Mouse (Mus musculus) heart, embryonic 13.5 days (tissue): ENCODE results near the gene Snx20. TPM values are rescaled to one million over a fixed set of nuclear protein-coding genes. Genes with fewer than 3 reads are reported as not detected.
A peak's percentile ranks its signal among the peaks of the same experiment; 100 is the strongest.

Experiments used
- ATAC-seq: fragments of 200-750 bp; cut with Nextera tagmentation; 2 replicates; pipeline ENCODE4 v1.8.0; 2017; ENCODE audit warnings: moderate TSS enrichment; ENCODE audit not compliant: insufficient number of reproducible peaks, low FRiP score, low TSS enrichment; ENCODE audit errors: extremely low read depth
- H3K27ac ChIP-seq: fragments of 300-500 bp; sonication (generic); replicated peaks from 2 replicates; pipeline ENCODE4 v1.5.1; 2015; ENCODE audit warnings: moderate library complexity, mild to moderate bottlenecking, inconsistent platforms
- H3K27me3 ChIP-seq: fragments of 300-500 bp; sonication (generic); replicated peaks from 2 replicates; pipeline ENCODE4 v1.6.1; 2015; ENCODE audit warnings: mild to moderate bottlenecking, inconsistent platforms
- H3K36me3 ChIP-seq: fragments of 300-500 bp; sonication (generic); 2 replicates; pipeline ENCODE4 v1.6.1; 2015; ENCODE audit warnings: mild to moderate bottlenecking, inconsistent platforms
- H3K4me1 ChIP-seq: fragments of 300-500 bp; sonication (generic); 2 replicates; pipeline ENCODE4 v1.6.1; 2015; ENCODE audit warnings: inconsistent platforms
- H3K4me2 ChIP-seq: fragments of 300-500 bp; sonication (generic); 2 replicates; pipeline ENCODE4 v1.6.1; 2015; ENCODE audit warnings: inconsistent platforms, mild to moderate bottlenecking, moderate library complexity
- H3K4me3 ChIP-seq: fragments of 300-500 bp; sonication (generic); 2 replicates; pipeline ENCODE4 v1.5.1; 2015; ENCODE audit warnings: moderate library complexity, mild to moderate bottlenecking, inconsistent platforms
- H3K9ac ChIP-seq: fragments of 300-500 bp; sonication (generic); 2 replicates; pipeline ENCODE4 v1.6.1; 2015; ENCODE audit warnings: inconsistent platforms, mild to moderate bottlenecking, moderate library complexity
- H3K9me3 ChIP-seq: fragments of 300-500 bp; sonication (generic); 2 replicates; pipeline ENCODE4 v1.6.1; 2016; ENCODE audit warnings: inconsistent platforms
- WGBS: fragments of 180-500 bp; shearing (Covaris S2); methylation state at CpG from one replicate; pipeline ENCODE4 v1.1.7; 2015; ENCODE audit warnings: mixed read lengths; 5-methylcytosine and 5-hydroxymethylcytosine counted together
- polyA plus RNA-seq: library from polyadenylated mRNA; unstranded; fragments of >200 nt; fragmentation: Nextera tagmentation; extraction: Ambion mirVana; gene quantifications from 2 replicates; pipeline ENCODE4 v1.2.1, GENCODE M21; 2015

Snx20 gene
- 1.6 and 1.8 TPM in 2 replicates for polyA plus RNA-seq

DNA sequence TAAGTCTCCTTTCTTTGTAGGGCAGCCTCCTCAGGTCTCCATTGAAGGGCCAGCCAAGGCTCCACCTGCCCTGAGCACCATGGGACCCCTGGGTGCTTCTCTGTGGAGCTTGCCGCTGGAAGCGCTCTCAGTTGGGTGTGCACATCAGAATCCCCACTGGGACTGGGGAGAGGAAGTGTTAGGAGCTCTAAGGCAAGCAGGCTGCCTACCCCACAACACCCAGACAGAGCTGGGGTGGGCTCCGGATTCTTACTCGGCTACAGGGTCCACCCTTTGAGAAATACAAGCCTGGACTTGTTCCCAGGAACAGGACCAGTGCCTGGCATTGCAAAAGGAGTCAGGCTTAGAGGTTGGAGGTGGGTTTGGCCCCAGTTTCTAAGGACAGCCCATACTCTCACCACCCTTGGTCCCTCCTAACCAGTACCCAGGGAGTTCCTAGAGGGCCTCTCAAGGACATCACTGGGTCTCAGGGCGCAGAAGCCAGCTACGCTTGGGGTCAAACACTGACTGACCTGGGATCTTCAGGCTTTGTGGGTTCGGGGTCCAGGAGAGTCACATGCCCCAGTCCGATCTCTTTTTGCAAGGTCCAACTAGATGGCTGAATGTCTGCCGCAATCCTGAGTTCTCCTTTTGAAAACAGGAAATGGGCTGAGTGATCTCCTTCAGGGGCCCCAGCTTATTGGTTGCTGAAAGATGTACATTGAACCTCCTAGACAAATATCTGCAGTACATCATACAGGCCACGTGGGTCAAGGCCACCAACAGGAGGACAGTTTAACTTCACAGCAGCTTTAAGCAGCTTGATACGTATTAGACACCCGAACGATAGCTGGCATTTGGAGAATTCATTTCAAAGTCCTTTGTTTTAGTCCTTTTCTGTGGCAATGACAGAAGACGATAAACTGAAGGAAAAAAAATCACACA lies at the start of gene Snx20:
Gene Snx20, minus strand, starts transcription at position 655 of the 924 bp plus-strand sequence.
- no peaks in the 10 kb centered on the region for H3K27me3 ChIP-seq
- peak within 1 kb of the TSS; percentile 14; the same call in 1 of the 2 replicates for H3K4me2 ChIP-seq
- WGBS, result 69% methylated on average over 14 of the region's 14 CpGs
- peak within 1 kb of the TSS; percentile 13 for H3K4me3 ChIP-seq
- H3K9me3 ChIP-seq, result no peaks in the 10 kb centered on the region
- H3K36me3 ChIP-seq, result no peaks in the 10 kb centered on the region
- H3K9ac ChIP-seq, result no peak within 1 kb of the TSS
- H3K27ac ChIP-seq, result no peak within 1 kb of the TSS
- H3K4me1 ChIP-seq, result peaks cover 4% of the 10 kb centered on the region
- 0 out of 2 replicates have a peak, but pooled peaks have one; percentile 32 for ATAC-seq

DNA sequence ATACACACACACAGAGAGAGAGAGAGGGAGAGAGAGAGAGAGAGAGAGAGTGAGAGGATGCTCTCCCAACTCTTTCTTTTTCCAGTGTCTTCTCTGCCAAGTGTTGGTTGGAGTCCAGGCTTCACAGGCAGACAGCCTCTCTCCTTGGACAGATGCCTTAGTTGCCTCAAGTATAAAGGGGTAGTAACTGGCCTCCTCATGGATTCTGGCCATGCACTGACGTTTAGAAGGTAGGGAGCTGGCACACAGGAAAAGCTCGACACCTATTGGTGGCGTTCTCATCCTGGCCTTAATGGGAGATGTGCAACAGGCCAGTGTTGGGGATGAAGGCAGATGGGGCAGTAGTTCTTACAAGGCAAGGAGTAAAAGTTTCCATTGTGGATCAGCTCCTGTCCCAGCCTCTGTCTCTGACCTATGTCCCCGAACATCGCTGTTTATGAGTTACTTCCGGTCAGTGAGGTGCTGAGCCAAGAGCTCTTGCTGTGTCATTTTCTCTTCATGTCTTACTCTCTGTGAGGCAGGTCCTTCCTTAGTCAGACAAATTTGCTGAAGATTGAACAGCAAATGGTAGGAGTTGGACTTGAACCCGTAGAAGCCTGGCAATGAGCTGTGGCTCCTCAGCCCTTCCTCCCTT lies 47.8 kb upstream of the Snx20 start:
- no peak overlapping the region for H3K27ac ChIP-seq
- no peaks in the 10 kb centered on the region for H3K27me3 ChIP-seq
- ATAC-seq, result no peak
- H3K36me3 ChIP-seq, result no peaks in the 10 kb centered on the region
- H3K4me2 ChIP-seq, result no peak overlapping the region
- no peak overlapping the region for H3K4me3 ChIP-seq
- H3K9ac ChIP-seq, result no peak overlapping the region
- H3K4me1 ChIP-seq, result 0 out of 2 replicates have a peak, but pooled peaks cover 7% of the 10 kb centered on the region
- no peaks in the 10 kb centered on the region for H3K9me3 ChIP-seq
- WGBS, result 81% methylated on average over 7 of the region's 7 CpGs

DNA sequence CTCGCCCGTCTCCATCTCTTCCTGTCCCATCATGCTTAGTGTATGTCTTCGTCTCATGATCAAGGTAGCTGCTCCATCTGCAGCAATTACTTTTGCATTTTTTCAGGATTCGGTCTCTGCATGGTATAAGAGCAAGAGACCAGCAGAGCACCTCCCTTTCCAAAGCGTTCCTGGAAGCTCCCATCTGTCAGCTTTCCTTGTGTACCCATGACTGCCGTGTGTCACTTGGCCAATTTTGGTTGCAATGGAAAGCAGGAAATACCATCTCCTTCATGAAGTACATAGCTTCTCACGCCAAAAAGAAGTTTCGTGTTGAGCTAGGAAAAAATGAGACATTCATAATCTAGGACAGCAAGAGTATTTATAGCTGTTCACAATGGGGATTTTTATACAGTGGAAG lies 45.1 kb upstream of the Snx20 start:
- no peak overlapping the region for H3K4me2 ChIP-seq
- 79% methylated on average over 8 of the region's 8 CpGs for WGBS
- H3K9ac ChIP-seq, result no peak overlapping the region
- H3K9me3 ChIP-seq, result no peaks in the 10 kb centered on the region
- ATAC-seq, result no peak
- H3K4me1 ChIP-seq, result no peaks in the 10 kb centered on the region
- no peaks in the 10 kb centered on the region for H3K27me3 ChIP-seq
- no peak overlapping the region for H3K4me3 ChIP-seq
- H3K27ac ChIP-seq, result no peak overlapping the region
- H3K36me3 ChIP-seq, result no peaks in the 10 kb centered on the region

DNA sequence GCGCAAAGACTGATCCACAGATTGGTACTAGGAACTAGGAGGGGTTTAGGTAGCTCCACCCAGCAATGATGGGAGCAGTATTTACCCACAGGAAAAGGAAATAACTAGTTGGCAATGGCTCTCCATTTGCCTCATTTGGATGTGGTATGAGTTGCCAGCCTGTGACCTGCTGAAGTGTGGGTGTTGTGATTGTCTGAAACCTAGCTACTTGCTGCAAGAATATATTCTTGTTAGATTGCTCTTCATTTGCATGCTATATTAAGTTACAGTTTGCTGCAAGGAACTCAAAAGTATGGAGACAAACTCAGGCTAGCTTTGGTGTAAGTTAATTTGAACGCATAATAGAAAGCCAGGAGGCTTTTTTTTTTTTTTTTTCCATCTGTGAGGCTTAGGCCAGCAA lies 44.6 kb upstream of the Snx20 start:
- H3K4me1 ChIP-seq, result no peaks in the 10 kb centered on the region
- no peak for ATAC-seq
- H3K36me3 ChIP-seq, result no peaks in the 10 kb centered on the region
- no peak overlapping the region for H3K4me2 ChIP-seq
- H3K9ac ChIP-seq, result no peak overlapping the region
- no peaks in the 10 kb centered on the region for H3K27me3 ChIP-seq
- WGBS, result 81% methylated on average over 2 of the region's 2 CpGs
- no peaks in the 10 kb centered on the region for H3K9me3 ChIP-seq
- H3K4me3 ChIP-seq, result no peak overlapping the region
- no peak overlapping the region for H3K27ac ChIP-seq

DNA sequence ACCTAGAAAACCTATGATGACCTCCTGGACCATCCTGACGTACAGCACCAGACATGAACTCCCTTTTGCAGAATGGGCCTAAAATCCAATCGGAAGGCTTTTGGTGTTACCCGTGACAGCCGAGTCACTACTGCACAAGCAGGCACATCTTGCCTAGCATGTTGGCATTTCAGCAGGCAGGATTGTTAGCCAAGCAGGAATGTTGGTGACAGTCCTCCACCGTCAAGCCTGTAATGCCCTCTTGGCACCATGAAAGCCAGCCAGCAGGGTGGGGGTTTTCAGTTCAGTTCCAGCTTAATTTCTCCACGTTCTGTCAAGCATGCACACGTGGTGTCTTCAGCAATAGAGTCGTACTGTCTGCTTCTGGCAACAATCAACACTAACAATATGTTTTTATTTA lies 41.1 kb upstream of the Snx20 start:
- Histone ChIP-seq H3K9ac (no peak overlapping the region), H3K27me3 (peaks cover 6% of the 10 kb centered on the region; the same call in 1 of the 2 replicates), H3K9me3 (no peaks in the 10 kb centered on the region), H3K27ac (no peak overlapping the region), H3K36me3 (no peaks in the 10 kb centered on the region), H3K4me1 (no peaks in the 10 kb centered on the region), H3K4me2 (no peak overlapping the region), H3K4me3 (no peak overlapping the region)
- WGBS, result 77% methylated on average over 8 of the region's 8 CpGs
- ATAC-seq, result no peak

DNA sequence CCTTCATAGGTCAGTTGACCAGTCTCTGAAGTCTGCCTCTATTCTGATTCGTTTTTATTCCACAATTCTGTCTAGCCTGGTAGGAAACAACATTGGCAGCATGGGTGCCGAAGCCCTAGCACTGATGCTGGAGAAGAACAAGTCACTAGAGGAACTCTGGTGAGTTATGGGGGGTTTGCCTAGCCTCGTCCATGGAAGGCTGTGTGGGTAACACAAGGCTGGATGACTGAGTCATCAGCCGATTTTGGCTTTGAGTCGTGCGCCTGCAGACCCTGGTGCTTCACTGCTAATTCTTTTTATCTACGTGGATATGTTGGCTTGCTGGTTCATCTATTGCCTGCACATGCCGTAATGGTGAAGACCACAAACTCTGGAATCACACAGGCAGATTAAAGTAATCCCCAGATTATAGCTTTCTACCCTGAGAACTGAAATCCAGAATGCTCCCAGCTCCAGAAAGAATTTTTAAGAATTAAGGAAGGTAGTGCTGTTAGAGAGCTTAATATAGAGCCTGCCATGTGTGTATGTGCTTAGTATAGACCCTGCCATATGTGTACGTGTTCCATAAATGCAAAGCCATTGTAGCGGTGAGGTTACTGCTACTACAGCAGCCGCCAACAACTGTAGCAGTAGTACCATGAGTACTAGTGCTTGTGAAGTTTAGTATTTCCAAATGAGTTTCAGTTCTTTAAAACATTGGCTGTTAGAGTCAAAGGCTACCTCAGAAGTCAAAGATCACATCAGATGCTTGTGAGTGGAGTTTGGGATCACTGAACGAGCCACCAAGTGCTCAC lies 39.6 kb upstream of the Snx20 start:
- Histone ChIP-seq H3K9ac (no peak overlapping the region), H3K9me3 (no peaks in the 10 kb centered on the region), H3K4me2 (no peak overlapping the region), H3K36me3 (no peaks in the 10 kb centered on the region), H3K27ac (no peak overlapping the region), H3K4me3 (no peak overlapping the region), H3K4me1 (no peaks in the 10 kb centered on the region), H3K27me3 (peaks cover 7% of the 10 kb centered on the region; the same call in 1 of the 2 replicates)
- 75% methylated on average over 12 of the region's 12 CpGs for WGBS
- ATAC-seq, result no peak

DNA sequence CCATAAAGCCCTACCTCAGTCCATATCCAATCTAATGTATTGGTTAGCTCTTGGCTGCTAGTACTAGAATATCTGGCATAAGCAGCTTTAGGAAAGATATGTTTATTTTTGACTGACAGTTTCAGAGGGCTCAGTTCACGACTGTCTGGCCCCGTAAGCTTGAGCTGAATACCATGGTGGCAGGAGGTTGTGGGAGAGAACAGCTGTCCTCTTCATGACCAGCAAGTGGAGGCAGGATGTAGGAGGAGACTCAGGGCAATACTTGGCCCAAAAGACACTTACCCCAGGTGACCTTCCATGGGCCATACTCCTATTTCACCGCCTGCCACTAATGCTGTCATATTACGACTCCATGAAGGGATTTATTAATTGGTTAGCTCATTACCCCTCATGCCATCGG lies 37.9 kb upstream of the Snx20 start:
- Histone ChIP-seq H3K4me2 (no peak overlapping the region), H3K27me3 (peaks cover 15% of the 10 kb centered on the region; the same call in 1 of the 2 replicates), H3K9me3 (no peaks in the 10 kb centered on the region), H3K27ac (no peak overlapping the region), H3K4me1 (no peaks in the 10 kb centered on the region), H3K4me3 (no peak overlapping the region), H3K9ac (no peak overlapping the region), H3K36me3 (no peaks in the 10 kb centered on the region)
- ATAC-seq, result no peak
- WGBS, result 80% methylated on average over 5 of the region's 5 CpGs

DNA sequence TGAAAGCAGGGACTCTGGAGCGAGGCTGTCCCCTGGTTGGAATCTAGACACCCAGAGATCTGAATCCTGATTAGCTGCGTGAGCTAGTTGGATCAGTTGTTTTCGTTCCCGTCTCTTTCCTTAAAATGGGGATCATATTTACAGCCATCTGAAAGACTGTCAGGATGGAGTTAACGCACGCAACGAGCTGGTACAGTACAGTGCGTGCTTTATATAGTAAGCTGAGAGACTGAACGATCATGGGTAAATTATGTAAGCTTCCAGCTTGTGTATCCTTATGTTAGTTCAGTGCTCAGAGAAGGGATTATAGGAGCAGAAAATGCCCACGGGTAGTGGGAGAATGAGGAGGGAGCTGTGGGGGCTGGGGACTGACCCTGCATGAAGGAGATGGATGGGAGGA lies 35.6 kb upstream of the Snx20 start:
- no peak for ATAC-seq
- no peak overlapping the region for H3K4me2 ChIP-seq
- no peak overlapping the region for H3K9ac ChIP-seq
- H3K27ac ChIP-seq, result no peak overlapping the region
- H3K4me3 ChIP-seq, result no peak overlapping the region
- H3K4me1 ChIP-seq, result no peaks in the 10 kb centered on the region
- H3K9me3 ChIP-seq, result no peaks in the 10 kb centered on the region
- 76% methylated on average over 10 of the region's 10 CpGs for WGBS
- peaks cover 16% of the 10 kb centered on the region; the same call in 1 of the 2 replicates for H3K27me3 ChIP-seq
- H3K36me3 ChIP-seq, result no peaks in the 10 kb centered on the region

DNA sequence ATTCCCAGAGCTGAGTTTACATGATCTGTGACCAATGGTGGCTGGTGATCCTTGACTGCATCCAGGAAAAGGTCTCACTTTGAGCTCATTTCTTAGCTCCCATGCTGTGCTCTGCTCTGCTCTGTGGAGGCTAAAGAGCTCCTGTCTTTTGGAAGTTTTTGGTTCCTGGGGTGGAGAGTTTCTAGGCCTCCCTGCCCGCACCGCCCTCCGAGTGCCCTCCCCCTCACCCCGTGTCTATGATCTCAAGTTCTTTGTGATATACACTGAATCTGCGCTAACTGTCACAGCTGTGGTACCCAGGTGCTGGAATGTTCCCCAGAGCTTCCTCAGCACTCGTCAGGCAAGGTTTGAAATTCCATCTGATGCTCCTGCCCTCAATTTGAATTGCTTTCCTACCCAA lies 34.9 kb upstream of the Snx20 start:
- Histone ChIP-seq H3K4me3 (no peak overlapping the region), H3K4me2 (no peak overlapping the region), H3K9ac (no peak overlapping the region), H3K36me3 (no peaks in the 10 kb centered on the region), H3K27me3 (peaks cover 16% of the 10 kb centered on the region; the same call in 1 of the 2 replicates), H3K27ac (no peak overlapping the region), H3K4me1 (no peaks in the 10 kb centered on the region), H3K9me3 (no peaks in the 10 kb centered on the region)
- no peak for ATAC-seq
- WGBS, result 81% methylated on average over 6 of the region's 6 CpGs

DNA sequence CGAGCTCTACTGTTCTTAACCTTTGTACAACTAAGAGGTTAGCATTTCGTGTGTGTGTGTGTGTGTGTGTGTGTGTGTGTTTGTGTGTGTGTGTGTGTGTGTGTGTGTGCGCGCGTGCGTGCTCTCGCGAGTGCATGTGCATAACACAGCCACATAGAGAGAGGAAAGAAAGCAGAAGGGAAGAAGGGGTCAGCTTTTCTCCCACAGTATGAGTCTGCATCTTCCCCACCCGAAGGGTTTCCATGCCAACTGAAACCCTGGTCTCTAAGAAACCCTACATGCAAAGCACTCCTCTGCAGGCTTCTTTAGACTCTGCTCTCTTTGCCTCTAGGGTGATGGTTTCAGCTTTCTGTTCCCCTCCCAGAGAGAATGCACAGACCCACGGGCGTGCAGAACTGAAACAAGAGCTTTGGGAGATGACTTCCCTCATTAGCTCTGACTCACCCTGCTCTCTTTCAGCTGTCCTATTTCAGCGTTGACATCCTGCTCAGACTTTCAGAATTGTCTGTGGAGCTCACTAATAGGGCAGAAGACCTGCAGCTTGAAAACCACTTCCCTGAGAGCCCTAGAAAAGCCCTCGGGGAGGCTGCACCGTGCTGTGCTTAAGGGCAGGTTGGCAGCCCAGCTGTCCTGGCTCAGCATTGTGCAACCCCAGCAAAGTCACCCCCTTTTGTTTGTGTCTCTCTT lies 32.6 kb upstream of the Snx20 start:
- 63% methylated on average over 10 of the region's 14 CpGs for WGBS

More for the DNA sequence above, 32.6 kb upstream of the Snx20 start:
- Histone ChIP-seq H3K27me3 (peaks cover 27% of the 10 kb centered on the region), H3K9me3 (no peaks in the 10 kb centered on the region), H3K4me1 (no peaks in the 10 kb centered on the region), H3K27ac (no peak overlapping the region), H3K4me2 (no peak overlapping the region), H3K4me3 (no peak overlapping the region), H3K9ac (no peak overlapping the region), H3K36me3 (no peaks in the 10 kb centered on the region)
- no peak for ATAC-seq
